Mouse (Mus musculus): ENCODE measurements around the gene Apob. TPM values are rescaled to one million over a fixed set of nuclear protein-coding genes. Genes with fewer than 3 reads are reported as not detected.

Gene Apob
- total RNA-seq, 4 experiments from 2014 or later, result not detected

- DNase-seq (ENCODE audit: low spot score in 2 of 2), result no peak
These were observed 54.9 kb downstream of the Apob start for GRCm38 (mm10) chr12:8032359-8032755.

- no peak for DNase-seq (ENCODE audit: low spot score in 2 of 2)
These were observed 60.8 kb downstream of the Apob start for GRCm38 (mm10) chr12:8038081-8038730.

- no peak for DNase-seq (ENCODE audit: low spot score in 2 of 2)
These were observed 65.4 kb downstream of the Apob start for GRCm38 (mm10) chr12:8042626-8043394.

GRCm38 (mm10) chr12:8047046-8047445 is 69.6 kb downstream of the Apob start:
- DNase-seq (ENCODE audit: low spot score in 2 of 2), result no peak

GRCm38 (mm10) chr12:8047789-8048309 is 70.4 kb downstream of the Apob start:
- DNase-seq (ENCODE audit: low spot score in 2 of 2), result no peak

GRCm38 (mm10) chr12:8056001-8056640 is 78.7 kb downstream of the Apob start:
- DNase-seq (ENCODE audit: low spot score in 2 of 2), result no peak

GRCm38 (mm10) chr12:8059576-8059975 is 82.1 kb downstream of the Apob start:
- DNase-seq (ENCODE audit: low spot score in 2 of 2), result peak; percentile 39 to 82

- no peak for DNase-seq (ENCODE audit: low spot score in 2 of 2)
These were observed 86.1 kb downstream of the Apob start for GRCm38 (mm10) chr12:8063363-8064065.

Other genes with a start within 250 kb of the Apob start
- 10 to 100 TPM; 38.3 to 49.0 (median 42.7) TPM for gene Ldah, start 230.5 kb downstream of the Apob start, total RNA-seq (2022)

Data from layer of hippocampus, adult 8-10 months (tissue).